Mouse (Mus musculus) E14TG2a.4 (cell line): ENCODE results near the gene Acaa1a.

Source experiments
- CTCF ChIP-seq: conservative IDR thresholded peaks from 2 replicates; pipeline ENCODE4 v1.5.1; 2014; ENCODE audit warnings: low read length
- NANOG ChIP-seq: IDR thresholded peaks from 2 replicates; pipeline ENCODE4 v1.6.1; 2014; ENCODE audit warnings: borderline replicate concordance, low read length, mixed read lengths
- POU5F1 ChIP-seq: IDR thresholded peaks from 2 replicates; pipeline ENCODE4 v1.6.1; 2014; ENCODE audit warnings: low read length, borderline replicate concordance

- TF ChIP-seq CTCF = no peak
- TF ChIP-seq NANOG = no peak
- TF ChIP-seq POU5F1 = no peak
Measured at GRCm38 (mm10) chr9:119313096-119313495, 26.4 kb upstream of the Acaa1a start.
